Mouse (Mus musculus): ENCODE measurements around the gene Inhba. TPM values are rescaled to one million over a fixed set of nuclear protein-coding genes. Genes with fewer than 3 reads are reported as not detected.

The Inhba gene
- 0.19 TPM for polyA plus RNA-seq (2017; shearing (Covaris generic))

DNA sequence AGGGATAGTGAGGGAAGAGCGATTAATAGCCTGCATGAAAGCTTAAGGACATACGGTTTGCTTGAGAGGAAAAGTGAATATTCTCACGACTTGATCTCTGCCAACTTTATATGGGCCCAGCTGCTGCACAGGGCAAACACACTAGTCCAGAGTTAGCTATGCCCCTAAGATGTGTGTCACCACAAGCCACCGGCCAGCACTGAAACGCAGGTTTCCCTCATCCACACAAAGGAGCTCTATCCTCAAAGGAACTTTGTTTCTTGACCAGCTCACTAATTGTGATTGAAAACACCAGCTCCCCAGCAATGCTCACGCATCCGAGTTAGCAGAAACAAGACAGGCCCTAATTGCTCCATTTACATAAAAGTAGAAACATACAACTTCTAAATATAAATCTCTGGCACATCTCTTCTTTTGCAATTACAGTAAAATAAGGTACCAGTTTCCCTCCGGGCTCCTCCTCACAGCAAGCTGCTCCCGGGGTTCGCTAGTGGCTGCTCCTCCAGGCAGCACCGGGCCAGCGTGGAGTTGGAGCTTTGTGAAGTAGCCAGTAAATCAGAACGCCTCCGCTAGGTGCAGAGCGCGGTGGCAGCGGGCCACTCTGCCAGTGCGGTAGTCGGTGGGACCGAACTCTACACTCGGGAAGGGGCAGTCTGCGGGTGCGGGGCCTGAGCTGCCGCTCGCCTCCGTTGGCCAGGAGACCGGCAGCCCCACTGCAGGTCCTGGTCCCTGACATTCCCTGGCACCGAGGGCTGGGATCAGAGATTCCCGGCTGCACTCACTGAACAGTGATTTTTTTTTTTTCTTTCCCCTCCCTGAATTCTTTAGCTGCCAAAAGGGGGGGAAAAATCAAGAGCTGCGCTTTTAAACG, at the start of gene Inhba:
TSS of gene Inhba (plus strand) at position 480 of the 871 bp plus-strand sequence.

